8 mouse cellular contexts compared by ENCODE assay signal in genomic region chr11:95859468-95859855, GRCm38 (mm10). TPM values are rescaled to one million over a fixed set of nuclear protein-coding genes. Genes with fewer than 3 reads are reported as not detected.
DNase-seq lines count a peak whose midpoint lies in the region; ATAC-seq and TF ChIP-seq lines count a peak whose summit lies in the region.

No protein-coding gene starts in this region.

- under 1% methylated on average over 35 of the region's 35 CpGs for WGBS in hindbrain, embryonic 14.5 days
- 0% methylated on average over 35 of the region's 35 CpGs for WGBS in lung, embryonic 16.5 days

- peak overlapping the region; percentile 60 for H3K9ac ChIP-seq in hindbrain, embryonic 14.5 days
- peak overlapping the region; percentile 76 for H3K9ac ChIP-seq in lung, embryonic 16.5 days (ENCODE audit: low read length)

- peak in 1 of 2 experiments; percentile 67 for DNase-seq in left cerebral cortex, adult 2 months (ENCODE audit: extremely low spot score in 1 of 2, low spot score in 2 of 2)
- DNase-seq in left cerebral cortex, postnatal 36 days (ENCODE audit: low spot score in 2 of 2): no peak
- peak; percentile 13 for DNase-seq in Patski (ENCODE audit: low read depth, low spot score)
- DNase-seq in embryo, embryonic 11 days: peak; percentile 86
- DNase-seq in hindbrain, embryonic 14.5 days (ENCODE audit: low spot score): peak; percentile 66
- DNase-seq in ovary, postnatal 36 days (ENCODE audit: low spot score): peak; percentile 74
- no peak for DNase-seq in gastrocnemius, postnatal 36 days

- H3K4me3 ChIP-seq in left cerebral cortex, adult 2 months: peak overlapping the region; percentile 63
- peak overlapping the region; percentile 49 for H3K4me3 ChIP-seq in hindbrain, embryonic 14.5 days (replicated peaks; ENCODE audit: low read length)
- H3K4me3 ChIP-seq in lung, embryonic 16.5 days (ENCODE audit: low read length): peak overlapping the region; percentile 82

- peak; percentile 41 for ATAC-seq in Patski
- ATAC-seq in hindbrain, embryonic 14.5 days (ENCODE audit: low FRiP score): peak; percentile 64
- ATAC-seq in lung, embryonic 16.5 days (ENCODE audit: low read depth): peak; percentile 50

- H3K4me1 ChIP-seq in hindbrain, embryonic 14.5 days (replicated peaks; ENCODE audit: control insufficient read depth, insufficient read depth, low read length): 0 out of 2 replicates have a peak, but pooled peaks cover 11% of the 10 kb centered on the region
- peaks cover 16% of the 10 kb centered on the region for H3K4me1 ChIP-seq in lung, embryonic 16.5 days (replicated peaks; ENCODE audit: control insufficient read depth, insufficient read depth, low read length)

- POLR2A ChIA-PET in Patski (lab: Charles Lee): no interaction called here

- H3K4me2 ChIP-seq in hindbrain, embryonic 14.5 days (replicated peaks): peak overlapping the region; percentile 64
- peak overlapping the region; percentile 87 for H3K4me2 ChIP-seq in lung, embryonic 16.5 days (ENCODE audit: low read depth, low read length)

- no peak for TF ChIP-seq CTCF in left cerebral cortex, adult 2 months (IDR thresholded peaks at IDR 0.05)
- no peak for TF ChIP-seq CTCF in Patski (IDR thresholded peaks at IDR 0.05)

- H3K9me3 ChIP-seq in hindbrain, embryonic 14.5 days (ENCODE audit: control insufficient read depth, low read length): no peaks in the 10 kb centered on the region
- no peaks in the 10 kb centered on the region for H3K9me3 ChIP-seq in lung, embryonic 16.5 days (ENCODE audit: control insufficient read depth, low read length)

- no peaks in the 10 kb centered on the region for H3K36me3 ChIP-seq in hindbrain, embryonic 14.5 days (replicated peaks; ENCODE audit: control insufficient read depth, insufficient read depth)
- no peaks in the 10 kb centered on the region for H3K36me3 ChIP-seq in lung, embryonic 16.5 days (ENCODE audit: control insufficient read depth, insufficient read depth, low read length)

- H3K27me3 ChIP-seq in Patski: no peaks in the 10 kb centered on the region
- no peaks in the 10 kb centered on the region for H3K27me3 ChIP-seq in hindbrain, embryonic 14.5 days (ENCODE audit: control insufficient read depth, insufficient read depth, low read length)
- no peaks in the 10 kb centered on the region for H3K27me3 ChIP-seq in lung, embryonic 16.5 days (ENCODE audit: control insufficient read depth, insufficient read depth, low read depth, low read length)

- CTCF ChIA-PET in Patski (lab: Charles Lee): no interaction called here

- H3K27ac ChIP-seq in left cerebral cortex, adult 2 months: peak overlapping the region; percentile 83
- peak overlapping the region; percentile 88 for H3K27ac ChIP-seq in hindbrain, embryonic 14.5 days
- peak overlapping the region; percentile 96 for H3K27ac ChIP-seq in lung, embryonic 16.5 days (ENCODE audit: low read length)

- in situ Hi-C loops in Patski (cut with MboI; ENCODE audit: low pct_unique_long_range_greater_than_20kb): no loop called here

- intact Hi-C loops in left cerebral cortex, adult 2 months (cut with DNase I): loop anchor here (2.0 to 5.0 kb wide), 2 partner anchors 35 to 87 kb away; partner anchors contain the start of gene Phospho1
- intact Hi-C loops in left cerebral cortex, postnatal 36 days (cut with DNase I): loop anchor here (2.0 kb wide), 1 partner anchor 35 kb away; the partner anchor contains the start of gene Phospho1
- intact Hi-C loops in gastrocnemius, postnatal 36 days (cut with DNase I): loop anchor here (10.0 kb wide), 1 partner anchor 175 kb away; no protein-coding TSS in a partner anchor

RNA-seq across cellular contexts. Expression of gene Abi3, which starts 17.2 kb away (rescaled TPM):
- total RNA-seq in left cerebral cortex, adult 2 months (2021): 1 to 10 TPM; 7.6 to 9.4 TPM
- total RNA-seq in left cerebral cortex, postnatal 36 days (2021): 1 to 10 TPM; 5.1 to 5.3 TPM
- not detected for polyA plus RNA-seq in Patski (2021)
- 1.6 and 1.9 TPM in 2 replicates for polyA plus RNA-seq in hindbrain, embryonic 14.5 days (2014; fragmentation: Nextera tagmentation; extraction: Ambion mirVana)
- 16.0 and 18.1 TPM in 2 replicates for polyA plus RNA-seq in lung, embryonic 16.5 days (2015; fragmentation: Nextera tagmentation; extraction: Ambion mirVana)
- 1 to 10 TPM; 2.8 to 3.6 TPM for total RNA-seq in gastrocnemius, postnatal 36 days (2021)

RNA-seq across cellular contexts. Expression of gene Gngt2, which starts 22.4 kb away (rescaled TPM):
- 1 to 10 TPM; 2.3 to 3.3 TPM for total RNA-seq in left cerebral cortex, adult 2 months (2021)
- total RNA-seq in left cerebral cortex, postnatal 36 days (2021): 1 to 10 TPM; 3.1 to 3.9 TPM
- not detected for polyA plus RNA-seq in Patski (2021)
- polyA plus RNA-seq in hindbrain, embryonic 14.5 days (2014; fragmentation: Nextera tagmentation; extraction: Ambion mirVana): 2.4 and 2.7 TPM in 2 replicates
- polyA plus RNA-seq in lung, embryonic 16.5 days (2015; fragmentation: Nextera tagmentation; extraction: Ambion mirVana): 21.7 and 28.2 TPM in 2 replicates
- 1 to 10 TPM; 4.2 to 5.5 TPM for total RNA-seq in gastrocnemius, postnatal 36 days (2021)

RNA-seq across cellular contexts. Expression of gene Phospho1, which starts 35.2 kb away (rescaled TPM):
- 10 to 100 TPM; 75.1 to 80.4 TPM for total RNA-seq in left cerebral cortex, adult 2 months (2021)
- total RNA-seq in left cerebral cortex, postnatal 36 days (2021): 10 to 100 TPM; 70.8 to 84.6 TPM
- polyA plus RNA-seq in Patski (2021): 2.1 TPM
- polyA plus RNA-seq in hindbrain, embryonic 14.5 days (2014; fragmentation: Nextera tagmentation; extraction: Ambion mirVana): 0.37 and 0.69 TPM in 2 replicates
- 0.47 and 1.7 TPM in 2 replicates for polyA plus RNA-seq in lung, embryonic 16.5 days (2015; fragmentation: Nextera tagmentation; extraction: Ambion mirVana)
- total RNA-seq in gastrocnemius, postnatal 36 days (2021): 100 to 1,000 TPM; 287 to 314 TPM

RNA-seq across cellular contexts. Expression of gene B4galnt2, which starts 55.2 kb away (rescaled TPM):
- not detected for total RNA-seq in left cerebral cortex, adult 2 months (2021)
- total RNA-seq in left cerebral cortex, postnatal 36 days (2021): not detected
- polyA plus RNA-seq in Patski (2021): 0.21 TPM
- polyA plus RNA-seq in hindbrain, embryonic 14.5 days (2014; fragmentation: Nextera tagmentation; extraction: Ambion mirVana): not detected in 2 replicates
- polyA plus RNA-seq in lung, embryonic 16.5 days (2015; fragmentation: Nextera tagmentation; extraction: Ambion mirVana): 0.16 and 0.50 TPM in 2 replicates
- not detected for total RNA-seq in gastrocnemius, postnatal 36 days (2021)

Comparison
In these comparisons a context has a peak if more than half of its experiments do, and no peak if none do; other contexts are left out.
1. DNase-seq: peak in Patski (single experiment), embryo, embryonic 11 days (single experiment), hindbrain, embryonic 14.5 days (single experiment) and ovary, postnatal 36 days (single experiment); none in left cerebral cortex, postnatal 36 days (0 of 2) and gastrocnemius, postnatal 36 days (0 of 2).
2. Peak in every context shown above with its lines, with median percentiles within 50 percentile points of each other: H3K27ac ChIP-seq, H3K4me3 ChIP-seq and ATAC-seq.